Mouse (Mus musculus) CD4-positive, CD25-positive, alpha-beta regulatory T cell, adult 2 months (primary cell): ENCODE results near the gene Lcn6.
"Not testable (repeated sequence)": the region's sequence is repeated elsewhere in the genome, so short reads cannot be mapped to it uniquely, and the experiment has no call there.

Source experiments
- DNase-seq: peaks from one replicate; pipeline ENCODE4 v3.0.0-alpha.2; 2012; ENCODE audit warnings: low read depth, low spot score

Lcn6 gene

DNA sequence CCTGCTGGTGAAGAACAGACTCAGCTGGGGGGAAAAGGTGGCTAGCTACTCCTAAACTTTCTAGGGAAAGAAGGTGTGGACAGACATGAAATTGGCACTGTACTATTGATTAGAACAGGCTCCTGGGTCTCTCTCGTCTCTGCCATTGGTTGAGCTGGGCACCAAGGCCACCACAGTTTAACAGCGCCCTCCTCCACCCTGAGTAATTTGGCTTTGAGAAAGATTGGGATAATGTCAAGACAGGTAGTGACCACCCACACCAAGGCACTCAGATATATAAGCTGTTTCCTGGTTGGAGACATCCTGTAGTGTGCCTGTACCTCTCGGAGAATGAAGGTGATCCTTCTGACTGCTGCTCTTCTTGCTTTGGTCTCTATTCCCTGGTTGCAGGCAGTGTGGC lies at the start of gene Lcn6:
Gene Lcn6, plus strand, starts transcription at position 301 of the 400 bp plus-strand sequence.
- DNase-seq = no peak

DNA sequence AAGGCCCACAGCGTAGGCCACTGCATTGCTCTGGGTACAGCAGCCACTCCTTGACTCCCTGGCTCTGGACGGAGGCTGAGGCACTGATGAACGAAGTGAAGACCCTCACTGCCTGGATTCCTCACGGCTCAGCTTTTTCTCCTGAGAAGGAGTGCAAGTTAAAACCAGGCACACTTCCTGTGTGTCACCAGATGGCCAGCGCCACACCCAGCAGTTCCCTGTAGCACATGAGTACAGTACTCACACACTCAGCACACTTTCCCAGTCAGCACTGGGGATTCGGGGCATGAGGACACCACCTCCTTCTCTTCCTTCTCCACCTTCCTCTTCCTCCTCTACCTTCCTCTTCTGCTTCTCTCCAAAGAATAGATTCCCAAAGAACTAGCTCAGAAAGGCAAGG lies 48.8 kb upstream of the Lcn6 start, which contains the start of gene Fcna:
Gene Fcna, minus strand, starts transcription at position 220 of the 400 bp plus-strand sequence.
- DNase-seq = no peak

DNA sequence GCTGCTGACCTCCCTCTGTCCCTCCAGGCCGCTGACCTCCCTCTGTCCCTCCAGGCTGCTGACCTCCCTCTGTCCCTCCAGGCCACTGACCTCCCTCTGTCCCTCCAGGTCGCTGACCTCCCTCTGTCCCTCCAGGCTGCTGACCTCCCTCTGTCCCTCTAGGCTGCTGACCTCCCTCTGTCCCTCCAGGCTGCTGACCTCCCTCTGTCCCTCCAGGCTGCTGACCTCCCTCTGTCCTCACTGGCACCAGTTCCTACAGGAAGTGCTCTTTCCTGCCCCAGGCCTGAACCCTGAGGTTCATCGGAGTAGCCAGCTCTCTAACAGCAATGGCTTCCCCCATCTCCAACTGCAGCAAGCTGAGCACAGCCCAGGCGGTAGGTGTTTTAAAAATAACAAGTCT lies 47.8 kb upstream of the Lcn6 start:
- no peak for DNase-seq

DNA sequence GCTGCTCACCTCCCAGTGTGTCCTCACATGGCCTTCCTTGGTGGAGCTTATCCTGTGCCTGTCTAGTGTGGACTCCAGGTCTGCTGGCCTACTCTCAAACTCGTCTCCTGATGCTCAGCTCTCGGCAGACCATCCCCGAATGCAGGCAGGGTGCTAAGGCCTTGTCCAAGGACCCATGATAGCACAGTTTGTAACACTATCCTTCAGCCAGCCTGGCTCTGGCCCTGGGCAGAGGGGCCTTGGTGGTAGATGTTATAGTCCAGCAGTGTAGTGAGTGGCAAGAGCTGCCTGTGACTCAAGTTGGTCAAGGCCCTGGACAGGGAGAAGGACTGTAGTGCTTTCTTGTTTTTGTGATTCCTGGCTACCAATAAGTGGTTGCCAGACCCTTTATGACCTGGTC lies 43.0 kb upstream of the Lcn6 start:
- no peak for DNase-seq

DNA sequence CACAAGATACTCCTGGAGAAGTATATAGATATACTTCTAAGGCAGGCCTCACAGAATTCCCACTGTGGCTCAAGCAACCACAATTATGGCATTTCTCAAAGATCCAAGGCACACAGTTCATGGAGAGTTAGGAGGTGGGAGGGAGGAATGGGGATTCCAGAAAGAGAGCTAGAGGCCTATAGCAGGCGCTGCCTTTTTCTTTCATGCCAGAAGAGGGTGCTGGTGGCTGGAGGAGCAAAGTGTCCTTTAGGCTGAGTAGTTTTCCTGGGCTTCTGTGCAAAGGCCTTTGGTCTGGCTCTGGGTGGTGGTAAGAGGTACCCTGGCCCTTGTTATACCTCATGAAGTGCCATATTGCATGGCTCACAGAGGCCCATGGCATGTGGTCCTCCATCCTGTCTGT lies 42.5 kb upstream of the Lcn6 start:
- no peak for DNase-seq

DNA sequence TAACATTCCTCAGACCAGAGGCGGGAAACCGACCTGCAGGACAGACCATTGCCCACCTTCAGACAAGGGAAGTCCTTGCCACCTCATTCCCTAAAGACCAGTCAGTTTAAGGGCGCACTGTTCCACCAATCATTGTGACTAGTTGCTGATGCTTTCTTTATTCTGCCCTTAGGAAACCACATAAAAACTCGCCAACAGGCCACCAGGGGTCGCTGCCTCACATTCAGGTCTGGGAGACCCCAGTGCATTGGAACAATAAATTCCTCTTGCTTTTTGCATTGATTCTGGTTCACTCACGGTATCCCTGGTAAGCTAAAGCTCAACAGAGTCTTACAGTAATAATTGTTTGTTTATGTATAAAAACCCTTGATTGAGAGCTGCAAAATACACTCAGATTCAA lies 36.7 kb upstream of the Lcn6 start:
- peak; percentile 69 for DNase-seq

DNA sequence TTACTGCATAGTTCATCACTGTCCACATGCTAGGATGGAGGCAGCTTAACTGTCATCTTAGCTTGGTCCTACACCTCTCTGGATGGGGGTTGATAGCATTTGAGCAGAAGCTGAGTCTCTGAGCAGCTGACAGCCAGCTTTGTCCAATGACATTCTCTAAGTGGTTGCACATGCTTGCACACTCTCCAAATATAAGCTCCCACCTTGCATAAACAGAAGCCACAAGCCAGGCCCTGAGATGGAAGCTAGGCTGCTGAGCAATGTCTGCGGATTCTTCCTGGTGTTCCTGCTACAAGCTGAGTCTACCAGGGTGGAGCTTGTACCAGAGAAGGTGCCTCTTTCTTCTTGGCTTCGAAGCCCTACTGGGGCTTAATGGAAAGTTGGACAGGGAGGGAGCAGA lies 23.7 kb upstream of the Lcn6 start, which contains the start of gene Lcn8:
Gene Lcn8, plus strand, starts transcription at position 219 of the 400 bp plus-strand sequence.
- no peak for DNase-seq

DNA sequence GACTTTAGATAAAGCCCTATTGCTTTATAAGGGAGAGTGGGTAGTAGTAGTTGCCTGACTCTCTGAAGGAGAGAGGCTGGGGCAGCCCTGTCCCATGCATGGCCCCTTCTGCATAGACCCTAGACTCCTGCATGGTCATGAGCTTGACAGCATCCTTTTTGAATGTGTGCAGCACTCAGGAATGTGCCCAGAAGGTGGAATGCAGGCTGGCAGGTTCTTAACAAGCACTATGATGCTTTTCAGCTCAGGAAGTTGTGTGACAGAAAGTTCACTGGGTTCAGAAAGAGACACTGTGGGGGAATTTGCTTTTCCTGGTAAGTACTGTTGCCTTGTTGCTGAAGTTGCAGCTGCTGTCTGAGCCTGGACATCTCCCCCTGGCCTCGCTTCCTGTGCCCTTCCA lies 22.1 kb upstream of the Lcn6 start:
- DNase-seq = no peak

DNA sequence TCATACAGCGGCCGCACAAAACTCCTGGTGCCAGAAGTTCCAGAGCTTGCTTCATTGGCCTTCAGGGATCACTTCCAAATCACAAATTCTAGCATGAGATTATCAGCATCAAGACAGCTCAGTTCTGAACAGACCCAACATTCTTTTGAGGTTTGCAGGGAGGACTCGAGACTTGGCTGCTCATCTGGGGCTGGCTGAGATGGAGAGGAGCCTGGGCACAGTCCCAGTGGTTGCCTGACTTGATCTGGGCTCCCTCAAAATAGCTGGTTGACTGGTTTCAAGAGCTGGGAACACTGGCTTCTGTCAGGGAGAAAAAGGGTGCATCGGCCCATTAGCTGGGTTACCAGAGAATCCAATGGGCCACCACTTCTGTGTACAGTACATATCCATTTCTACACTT lies 19.9 kb upstream of the Lcn6 start:
- no peak for DNase-seq

DNA sequence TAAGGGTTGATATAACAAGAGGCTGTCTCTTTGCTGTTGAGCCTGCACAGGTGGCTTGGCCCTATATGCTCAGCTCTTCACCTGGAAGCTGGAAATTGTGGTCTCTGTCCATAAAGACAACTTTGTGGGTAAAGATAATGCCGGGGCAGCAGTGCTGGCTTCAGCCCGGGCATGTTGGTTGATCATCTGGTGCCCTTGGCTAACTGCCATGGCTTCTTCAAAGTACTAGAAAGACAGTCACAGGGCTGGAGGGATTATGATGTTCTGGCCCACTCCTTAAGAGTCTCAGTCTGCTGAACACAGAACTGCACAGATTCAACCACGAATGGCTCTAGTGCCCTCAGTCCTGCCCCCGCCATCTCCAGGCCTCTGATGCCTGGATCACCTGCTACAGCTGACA lies 19.3 kb upstream of the Lcn6 start:
- DNase-seq = no peak

DNA sequence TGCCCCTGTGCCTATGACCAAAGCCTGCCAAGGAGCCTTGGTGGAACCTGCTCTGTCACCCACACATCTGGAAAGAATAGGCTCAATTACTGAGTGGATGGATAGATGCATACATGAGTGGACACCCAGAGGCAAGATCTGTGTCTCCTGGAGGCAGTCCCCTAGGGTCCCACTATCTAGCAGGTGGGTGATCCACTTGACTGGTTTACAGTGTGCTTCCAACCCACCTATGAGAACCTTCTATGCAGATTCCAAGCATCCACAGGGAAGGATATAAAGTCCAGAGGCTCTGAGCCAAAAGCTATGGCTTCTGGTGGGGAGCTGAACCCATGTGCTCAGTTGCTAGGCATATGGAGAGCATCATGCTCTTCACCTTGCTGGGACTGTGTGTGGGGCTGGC lies 18.9 kb upstream of the Lcn6 start, which contains the start of gene Lcn5:
Gene Lcn5, plus strand, starts transcription at position 301 of the 400 bp plus-strand sequence.
- DNase-seq = no peak

DNA sequence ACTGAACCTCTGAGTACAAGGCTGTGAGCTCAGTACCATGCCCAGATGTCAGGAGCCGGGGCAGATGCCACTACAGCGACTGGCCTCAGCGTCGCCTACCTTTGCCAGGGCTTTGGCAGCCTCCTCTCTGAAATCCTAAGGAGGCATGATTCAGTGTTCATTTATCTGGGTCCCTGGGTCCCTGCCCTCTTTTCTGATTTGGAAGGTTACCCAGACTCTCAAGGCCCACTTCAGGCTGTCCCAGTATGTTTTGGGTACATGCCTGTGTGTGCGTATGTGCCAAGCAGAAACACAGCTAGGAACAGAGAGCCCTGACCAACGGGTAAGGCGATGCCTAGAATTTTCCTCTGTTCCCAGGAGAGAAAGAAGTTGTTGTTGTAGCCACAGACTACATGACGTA lies 16.3 kb upstream of the Lcn6 start:
- DNase-seq = no peak

DNA sequence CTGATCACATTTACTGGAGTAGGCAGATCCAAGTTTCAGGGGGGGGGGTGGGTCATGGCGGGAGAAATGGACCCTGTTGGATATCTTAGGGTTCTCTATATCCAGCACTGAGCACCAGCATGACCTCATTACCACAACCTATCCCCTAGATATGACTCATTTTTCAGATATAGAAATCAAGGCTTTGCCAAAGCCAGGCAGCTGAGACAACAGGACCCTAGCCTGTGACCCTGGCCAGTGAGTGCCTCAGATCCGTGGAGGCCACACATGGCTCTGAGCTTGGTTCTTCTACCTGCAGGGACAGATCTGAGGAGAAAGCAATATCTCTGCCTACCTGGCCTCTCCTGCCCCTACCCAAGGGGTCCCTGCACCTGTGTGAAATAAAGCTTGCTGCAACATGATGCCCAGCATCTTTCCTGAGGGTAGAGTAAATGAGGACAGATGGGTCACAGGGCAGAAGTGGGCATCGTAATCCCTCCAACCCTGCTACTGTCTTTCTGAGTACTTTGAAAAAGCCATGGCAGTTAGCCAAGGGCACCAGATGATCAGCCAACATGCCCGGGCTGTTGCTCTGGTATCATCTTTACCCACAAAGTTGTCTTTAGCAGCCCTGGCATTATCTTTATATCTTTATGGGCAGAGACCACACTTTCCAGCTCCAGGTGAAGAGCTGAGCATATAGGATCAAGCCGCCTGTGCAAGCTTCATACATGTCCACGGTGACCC lies 15.2 kb upstream of the Lcn6 start:
- no peak for DNase-seq

DNA sequence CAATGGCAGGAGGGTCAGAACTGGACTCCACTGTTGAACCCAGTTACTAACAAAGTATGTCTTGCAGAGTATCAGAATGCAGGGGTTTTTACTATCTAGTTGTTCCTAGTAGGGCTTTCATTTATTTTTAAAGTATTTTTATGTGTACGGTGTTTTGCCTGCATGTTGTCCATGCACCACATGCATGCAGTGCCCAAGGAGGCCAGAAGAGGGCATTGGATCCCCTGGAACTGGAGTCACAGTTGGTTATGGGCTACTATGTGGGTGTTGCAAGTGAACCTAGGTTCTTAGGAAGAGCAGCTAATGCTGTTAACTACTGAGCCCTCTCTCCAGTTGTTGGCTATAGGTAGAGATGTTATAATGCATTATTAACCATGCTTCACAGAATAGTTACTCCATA lies 13.1 kb upstream of the Lcn6 start:
- peak; percentile 84 for DNase-seq

DNA sequence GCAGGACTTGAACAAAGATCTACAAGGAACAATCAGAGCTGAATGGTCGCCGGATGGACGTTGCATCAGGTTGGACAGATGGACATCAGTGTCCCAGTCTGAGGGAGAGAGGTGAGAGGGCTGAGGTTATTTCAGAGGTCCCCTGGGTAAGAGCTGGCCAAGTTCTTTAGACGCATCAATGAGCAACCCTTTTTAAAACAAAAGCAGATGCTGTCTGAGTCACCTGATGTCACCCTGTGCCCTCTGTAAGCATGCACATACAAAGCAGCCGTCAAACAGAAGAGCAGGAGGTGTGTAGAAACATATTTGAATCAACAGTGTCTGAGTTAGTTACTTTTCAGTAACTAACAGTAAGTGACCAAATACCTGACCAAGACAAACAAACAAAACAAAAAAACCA lies 12.5 kb upstream of the Lcn6 start:
- DNase-seq = no peak

DNA sequence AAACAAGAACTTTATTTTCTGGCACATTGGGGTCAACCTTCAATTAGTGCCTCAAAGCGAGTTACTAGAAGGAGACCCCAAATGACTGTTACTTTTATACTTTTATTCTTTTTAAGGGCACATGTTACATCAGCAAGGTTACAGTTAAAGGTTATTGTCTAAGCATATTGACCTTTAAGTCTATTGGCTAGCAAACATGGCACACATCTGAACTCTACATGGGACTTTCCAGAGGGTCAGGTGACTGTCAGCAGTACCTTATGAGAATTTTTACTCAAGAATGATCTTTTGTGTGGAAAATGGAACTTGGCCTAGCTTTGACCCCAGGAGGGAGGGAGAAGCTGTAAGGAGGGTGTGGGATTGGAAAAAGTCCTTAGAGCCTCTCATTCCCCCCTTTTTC lies 10.1 kb upstream of the Lcn6 start:
- peak; percentile 69 for DNase-seq

DNA sequence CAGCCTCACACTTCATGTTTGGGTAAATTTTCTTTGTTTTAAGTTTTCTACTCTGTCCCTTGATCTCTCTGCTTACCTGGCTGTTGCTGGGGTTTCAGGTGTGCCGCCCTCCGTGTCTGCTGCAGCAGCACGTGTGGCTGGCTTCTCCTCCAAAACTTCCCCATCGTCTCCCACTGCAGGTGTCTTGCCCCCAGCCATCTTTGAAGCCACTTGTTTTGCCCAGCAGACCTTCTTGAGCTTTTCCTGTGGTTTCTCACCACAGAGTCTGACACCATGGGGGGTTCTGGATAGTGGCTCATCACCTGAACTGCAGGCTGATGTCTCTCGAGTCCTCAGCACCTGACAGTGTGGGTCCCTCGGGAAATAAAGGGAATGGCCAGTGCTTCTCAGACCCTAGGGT lies 3.0 kb downstream of the Lcn6 start:
- DNase-seq = no peak

DNA sequence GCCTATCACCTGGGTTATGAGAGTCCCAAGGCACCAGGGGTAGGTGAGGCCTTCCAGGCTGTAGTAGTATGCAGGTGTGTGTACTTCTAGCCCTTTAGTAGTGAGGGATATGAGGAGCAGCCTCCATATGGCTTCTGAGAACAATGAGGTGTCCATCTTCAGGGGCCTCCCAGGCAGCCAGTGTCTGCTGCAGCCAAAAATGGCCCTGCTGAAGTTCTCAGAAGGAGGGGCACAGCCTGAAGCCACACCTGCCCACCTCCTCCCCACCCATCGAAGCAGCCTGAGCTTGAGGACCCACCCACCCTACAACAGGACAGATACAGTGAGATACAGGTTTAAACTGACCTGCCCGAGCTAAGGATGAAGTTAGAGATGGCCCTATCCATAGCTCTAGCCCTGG lies 5.8 kb downstream of the Lcn6 start, which contains the start of gene Lcn10:
Gene Lcn10, plus strand, starts transcription at position 301 of the 400 bp plus-strand sequence.
- DNase-seq = no peak

DNA sequence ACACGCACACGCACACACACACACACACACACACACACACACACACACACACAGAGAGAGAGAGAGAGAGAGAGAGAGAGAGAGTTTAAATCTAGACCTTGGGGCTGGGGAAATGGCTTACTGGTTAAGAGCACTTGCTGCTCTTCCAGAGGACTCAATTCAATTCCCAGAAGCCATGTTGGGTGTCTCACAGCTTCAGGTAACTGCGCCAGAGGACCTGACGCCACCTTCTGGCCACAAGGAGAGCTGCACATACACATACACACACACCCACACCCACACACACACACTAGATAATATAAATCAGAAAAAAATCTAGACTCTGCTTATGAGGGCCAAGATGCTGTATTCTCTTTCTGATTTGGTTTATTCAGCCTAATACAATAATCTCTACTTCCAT lies 10.4 kb downstream of the Lcn6 start:
- no peak for DNase-seq

DNA sequence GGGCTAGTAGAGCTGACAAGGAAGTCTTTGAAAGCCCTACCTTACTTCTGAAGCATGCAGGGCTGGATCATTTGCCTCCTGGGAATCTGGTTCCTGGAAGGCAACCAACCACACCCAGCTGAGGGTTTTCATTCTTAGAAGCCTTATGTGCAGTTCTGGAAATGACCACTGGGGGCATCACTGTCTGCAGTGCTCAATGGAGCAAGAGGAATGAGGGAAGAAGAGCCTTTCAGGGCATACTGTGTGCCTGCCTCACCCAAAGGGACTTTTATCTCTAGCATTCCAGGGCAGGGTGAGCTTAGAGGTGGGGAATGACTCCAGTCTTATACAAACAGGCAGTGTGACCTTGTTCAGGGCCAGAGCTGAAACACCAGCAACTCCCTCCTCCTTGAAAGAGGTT lies 18.0 kb downstream of the Lcn6 start:
- peak; percentile 81 for DNase-seq

DNA sequence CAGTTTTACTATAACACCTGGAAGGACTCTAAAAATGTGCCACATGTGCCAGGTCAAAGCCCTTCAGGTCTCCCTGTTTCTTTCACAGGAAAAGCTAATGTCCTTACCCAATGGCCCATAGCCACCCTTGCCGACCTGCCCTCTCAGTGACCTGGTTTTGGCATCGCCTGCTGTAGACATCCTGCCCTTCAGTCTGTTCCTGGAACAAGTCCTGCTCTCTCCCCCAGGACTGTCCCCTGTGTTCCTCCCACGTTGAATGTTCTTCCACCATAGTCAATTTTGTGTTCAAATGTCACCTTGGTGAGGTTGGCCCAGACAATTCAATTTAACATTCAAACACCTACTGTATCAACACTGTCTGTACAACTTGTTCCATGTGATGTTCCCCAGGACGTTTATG lies 20.4 kb downstream of the Lcn6 start:
- DNase-seq = no peak

DNA sequence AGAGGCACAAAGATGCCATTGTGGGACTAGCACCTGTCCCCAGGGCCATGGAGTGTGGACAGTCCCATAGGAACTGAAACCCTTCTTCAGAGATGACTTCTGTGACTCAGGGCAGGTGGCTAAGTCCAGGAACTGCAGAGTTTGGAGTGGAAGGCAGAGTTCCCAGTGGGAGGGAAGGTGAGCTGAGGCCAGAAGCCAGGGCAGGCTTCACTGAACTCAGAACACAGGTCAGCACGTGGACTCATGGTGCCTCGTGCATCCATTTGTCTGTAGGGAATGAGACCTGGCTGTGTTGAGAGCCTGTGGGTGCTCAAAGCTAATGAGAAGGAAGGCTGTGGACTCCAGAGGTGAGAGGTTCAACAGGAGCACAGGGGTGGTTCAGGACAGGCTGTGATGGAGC lies 22.1 kb downstream of the Lcn6 start:
- DNase-seq = no peak

DNA sequence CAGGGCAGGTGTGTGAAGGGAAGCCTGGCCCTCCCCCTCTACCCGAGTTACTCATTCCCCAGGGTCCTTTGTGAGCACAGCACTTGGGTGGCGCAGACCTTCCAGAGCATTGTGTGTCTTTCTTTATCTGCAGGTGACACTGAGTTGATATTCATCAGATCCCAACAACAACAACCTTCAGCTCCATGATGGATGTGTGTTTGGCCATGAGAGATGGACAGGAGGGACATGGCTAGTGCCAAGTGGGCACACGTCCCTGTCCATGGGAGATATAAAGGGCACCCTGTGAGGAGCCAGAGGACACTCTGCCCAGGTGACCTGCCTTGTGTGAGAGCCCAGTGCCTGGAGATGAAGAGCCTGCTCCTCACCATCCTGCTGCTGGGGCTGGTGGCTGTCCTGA lies 23.2 kb downstream of the Lcn6 start, which contains the start of gene Obp2a:
Gene Obp2a, plus strand, starts transcription at position 301 of the 400 bp plus-strand sequence.
- DNase-seq = not testable (repeated sequence)

DNA sequence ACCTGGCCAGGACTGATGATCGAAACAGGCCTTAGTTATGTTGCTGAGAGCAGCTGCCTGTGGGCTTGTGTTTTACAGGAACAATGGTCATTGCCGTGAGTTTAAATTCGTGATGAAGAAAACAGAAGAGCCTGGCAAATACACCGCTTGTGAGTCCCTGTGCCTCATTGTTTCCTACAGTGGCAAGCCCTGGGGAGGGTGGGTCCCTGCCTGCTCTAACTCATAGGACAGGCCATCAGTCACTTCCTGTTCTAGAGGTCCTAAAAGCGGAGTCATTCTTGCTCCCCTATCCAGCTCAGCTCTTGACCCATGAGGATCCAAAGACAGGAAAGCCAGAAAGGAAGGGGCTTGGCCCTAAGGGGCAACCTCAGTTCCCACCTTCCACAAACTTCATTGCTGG lies 24.4 kb downstream of the Lcn6 start:
- no peak for DNase-seq
